Mouse (Mus musculus) hindbrain, embryonic 13.5 days (tissue): ENCODE data around the gene Fv1. TPM values are rescaled to one million over a fixed set of nuclear protein-coding genes. Genes with fewer than 3 reads are reported as not detected.

Experiments
- ATAC-seq: fragments of 200-750 bp; cut with Nextera tagmentation; 2 replicates; pipeline ENCODE4 v1.8.0; 2017; ENCODE audit warnings: moderate TSS enrichment; ENCODE audit not compliant: low FRiP score
- H3K27ac ChIP-seq: fragments of 300-500 bp; sonication (generic); 2 replicates; pipeline ENCODE4 v1.5.1; 2015; ENCODE audit warnings: inconsistent platforms, mild to moderate bottlenecking, moderate library complexity
- H3K27me3 ChIP-seq: fragments of 300-500 bp; sonication (generic); 2 replicates; pipeline ENCODE4 v1.6.1; 2015; ENCODE audit warnings: mild to moderate bottlenecking, inconsistent platforms
- H3K36me3 ChIP-seq: fragments of 300-500 bp; sonication (generic); 2 replicates; pipeline ENCODE4 v1.6.1; 2015; ENCODE audit warnings: mild to moderate bottlenecking, inconsistent platforms
- H3K4me1 ChIP-seq: fragments of 300-500 bp; sonication (generic); replicated peaks from 2 replicates; pipeline ENCODE4 v1.6.1; 2015; ENCODE audit warnings: inconsistent platforms
- H3K4me2 ChIP-seq: fragments of 300-500 bp; sonication (generic); 2 replicates; pipeline ENCODE4 v1.6.1; 2015; ENCODE audit warnings: inconsistent platforms, mild to moderate bottlenecking, moderate library complexity
- H3K4me3 ChIP-seq: fragments of 300-500 bp; sonication (generic); 2 replicates; pipeline ENCODE4 v1.5.1; 2015; ENCODE audit warnings: mild to moderate bottlenecking, inconsistent platforms
- H3K9ac ChIP-seq: fragments of 300-500 bp; sonication (generic); 2 replicates; pipeline ENCODE4 v1.6.1; 2015; ENCODE audit warnings: mild to moderate bottlenecking, inconsistent platforms
- H3K9me3 ChIP-seq: fragments of 300-500 bp; sonication (generic); 2 replicates; pipeline ENCODE4 v1.6.1; 2016; ENCODE audit warnings: inconsistent platforms
- WGBS: fragments of 180-500 bp; shearing (Covaris S2); methylation state at CpG from one replicate; pipeline ENCODE4 v1.1.7; 2015; 5-methylcytosine and 5-hydroxymethylcytosine counted together
- polyA plus RNA-seq: library from polyadenylated mRNA; unstranded; fragments of >200 nt; fragmentation: Nextera tagmentation; extraction: Ambion mirVana; gene quantifications from 2 replicates; pipeline ENCODE4 v1.2.1, GENCODE M21; 2015

Gene Fv1
- polyA plus RNA-seq, 1 experiment from 2014 or later = 10.9 TPM

DNA sequence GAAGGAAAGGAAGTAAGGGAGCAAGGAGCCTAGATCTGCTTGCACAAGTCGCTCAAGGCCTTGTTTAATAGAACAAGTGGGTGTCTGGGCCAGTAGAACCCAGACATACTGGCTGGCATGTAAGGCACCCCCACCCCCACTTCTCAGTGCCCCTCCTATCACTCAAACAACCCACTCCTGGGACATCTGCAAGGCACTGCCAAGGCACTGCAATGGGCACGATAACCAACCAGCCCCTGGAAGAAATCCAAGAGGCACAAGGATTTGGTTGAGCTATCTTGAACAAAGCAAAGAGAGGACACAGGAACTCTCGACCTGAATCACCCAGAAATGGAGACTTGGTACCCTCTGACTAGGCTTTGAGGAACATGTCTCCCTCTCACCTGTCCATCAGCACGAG is 19.5 kb downstream of the Fv1 start:
- Histone ChIP-seq H3K36me3 (peaks cover 91% of the 10 kb centered on the region), H3K4me2 (no peak overlapping the region), H3K4me3 (no peak overlapping the region), H3K27ac (no peak overlapping the region), H3K4me1 (no peaks in the 10 kb centered on the region), H3K9ac (no peak overlapping the region), H3K9me3 (no peaks in the 10 kb centered on the region), H3K27me3 (no peaks in the 10 kb centered on the region)
- no peak for ATAC-seq
- WGBS = 96% methylated on average over 4 of the region's 4 CpGs

GRCm38 (mm10) chr4:147890341-147890740 is 21.6 kb downstream of the Fv1 start:
- Histone ChIP-seq H3K4me1 (no peaks in the 10 kb centered on the region), H3K27me3 (no peaks in the 10 kb centered on the region), H3K4me2 (no peak overlapping the region), H3K9ac (no peak overlapping the region), H3K36me3 (peaks cover 91% of the 10 kb centered on the region), H3K4me3 (no peak overlapping the region), H3K27ac (no peak overlapping the region), H3K9me3 (no peaks in the 10 kb centered on the region)
- ATAC-seq = no peak
- WGBS = 94% methylated on average over 6 of the region's 6 CpGs

GRCm38 (mm10) chr4:147895815-147896330 is 27.1 kb downstream of the Fv1 start:
- H3K9me3 ChIP-seq = no peaks in the 10 kb centered on the region
- 0 out of 2 replicates have a peak, but pooled peaks cover 2% of the 10 kb centered on the region for H3K4me1 ChIP-seq
- no peaks in the 10 kb centered on the region for H3K27me3 ChIP-seq
- WGBS = 95% methylated on average over 4 of the region's 4 CpGs
- H3K4me3 ChIP-seq = no peak overlapping the region
- no peak overlapping the region for H3K27ac ChIP-seq
- ATAC-seq = no peak
- no peak overlapping the region for H3K4me2 ChIP-seq
- H3K9ac ChIP-seq = no peak overlapping the region
- peaks cover 95% of the 10 kb centered on the region for H3K36me3 ChIP-seq

DNA sequence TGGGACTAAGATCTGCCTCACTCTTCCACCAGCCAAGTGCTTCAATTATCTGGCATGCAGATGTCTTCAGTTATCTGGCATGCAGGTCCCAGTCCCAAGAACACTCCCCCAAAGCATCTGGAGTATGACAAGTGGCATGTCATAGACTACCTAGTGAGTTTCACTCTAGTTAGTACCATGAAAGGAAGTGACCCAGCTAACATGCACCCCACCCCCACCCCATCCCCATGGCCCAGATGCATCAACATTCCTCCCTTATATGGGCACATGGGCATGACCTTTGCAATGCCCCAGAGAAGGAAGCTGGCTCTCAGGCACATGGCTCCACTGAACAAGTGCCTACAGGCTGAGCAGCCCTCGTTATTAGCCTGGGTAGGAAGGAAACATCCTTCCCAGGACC is 27.6 kb downstream of the Fv1 start:
- Histone ChIP-seq H3K4me1 (0 out of 2 replicates have a peak, but pooled peaks cover 3% of the 10 kb centered on the region), H3K9me3 (no peaks in the 10 kb centered on the region), H3K9ac (no peak overlapping the region), H3K36me3 (peaks cover 92% of the 10 kb centered on the region), H3K4me3 (no peak overlapping the region), H3K27ac (no peak overlapping the region), H3K4me2 (no peak overlapping the region), H3K27me3 (no peaks in the 10 kb centered on the region)
- ATAC-seq = no peak
- 79% methylated on average over 1 of the region's 1 CpGs for WGBS

GRCm38 (mm10) chr4:147897348-147897747 is 28.6 kb downstream of the Fv1 start:
- H3K36me3 ChIP-seq = peaks cover 89% of the 10 kb centered on the region
- H3K27me3 ChIP-seq = no peaks in the 10 kb centered on the region
- 0 out of 2 replicates have a peak, but pooled peaks cover 3% of the 10 kb centered on the region for H3K4me1 ChIP-seq
- WGBS = 96% methylated on average over 3 of the region's 3 CpGs
- no peak overlapping the region for H3K4me3 ChIP-seq
- H3K4me2 ChIP-seq = no peak overlapping the region
- H3K9ac ChIP-seq = no peak overlapping the region
- no peaks in the 10 kb centered on the region for H3K9me3 ChIP-seq
- no peak overlapping the region for H3K27ac ChIP-seq
- no peak for ATAC-seq

DNA sequence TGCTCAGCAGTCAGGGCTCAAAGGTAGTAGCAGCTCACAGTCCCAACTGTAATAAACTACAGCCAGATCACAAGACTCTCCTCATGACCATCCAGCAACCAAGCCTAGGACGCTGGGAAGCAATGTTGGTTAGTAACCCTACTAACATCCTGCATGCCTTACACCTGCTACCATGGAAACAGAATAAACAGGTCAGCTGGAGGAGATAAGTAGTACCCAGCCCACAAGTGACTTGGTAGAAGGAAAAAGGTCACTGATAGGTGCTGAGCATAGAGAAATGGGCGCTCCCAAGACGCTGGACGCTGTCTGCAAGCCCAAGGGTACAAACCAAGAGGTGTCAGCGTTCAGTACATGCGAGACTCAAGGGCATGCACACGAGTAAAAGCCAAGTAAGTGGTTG is 31.7 kb downstream of the Fv1 start:
- Histone ChIP-seq H3K9me3 (no peaks in the 10 kb centered on the region), H3K4me1 (peaks cover 20% of the 10 kb centered on the region), H3K27me3 (no peaks in the 10 kb centered on the region), H3K4me3 (no peak overlapping the region), H3K9ac (no peak overlapping the region), H3K4me2 (no peak overlapping the region), H3K27ac (no peak overlapping the region), H3K36me3 (peaks cover 72% of the 10 kb centered on the region)
- 87% methylated on average over 7 of the region's 7 CpGs for WGBS
- ATAC-seq = no peak

GRCm38 (mm10) chr4:147902906-147903500 is 34.2 kb downstream of the Fv1 start:
- Histone ChIP-seq H3K27ac (no peak overlapping the region), H3K4me1 (peaks cover 20% of the 10 kb centered on the region), H3K36me3 (peaks cover 47% of the 10 kb centered on the region), H3K9ac (no peak overlapping the region), H3K4me3 (peak overlapping the region; percentile 84; the same call in 1 of the 2 replicates), H3K9me3 (no peaks in the 10 kb centered on the region), H3K4me2 (no peak overlapping the region; the same call in 1 of the 2 replicates), H3K27me3 (no peaks in the 10 kb centered on the region)
- no peak for ATAC-seq
- WGBS = 91% methylated on average over 12 of the region's 12 CpGs

- Histone ChIP-seq H3K4me2 (peak overlapping the region; percentile 76), H3K4me3 (peak overlapping the region; percentile 84), H3K27me3 (no peaks in the 10 kb centered on the region), H3K9me3 (no peaks in the 10 kb centered on the region), H3K27ac (no peak overlapping the region), H3K36me3 (peaks cover 41% of the 10 kb centered on the region), H3K4me1 (peaks cover 20% of the 10 kb centered on the region), H3K9ac (peak overlapping the region; percentile 88)
- ATAC-seq = no peak
- 86% methylated on average over 3 of the region's 3 CpGs for WGBS
Observed at GRCm38 (mm10) chr4:147903601-147904000, 34.8 kb downstream of the Fv1 start.

- Histone ChIP-seq H3K4me2 (peak within 1 kb of the TSS; percentile 76), H3K4me1 (peaks cover 20% of the 10 kb centered on the region)
- WGBS = under 1% methylated on average over 59 of the region's 59 CpGs
Observed at GRCm38 (mm10) chr4:147904313-147905089, 35.7 kb downstream of the Fv1 start, which contains the start of gene Mfn2. Mfn2 (minus strand) TSS chr4:147904704.

DNA sequence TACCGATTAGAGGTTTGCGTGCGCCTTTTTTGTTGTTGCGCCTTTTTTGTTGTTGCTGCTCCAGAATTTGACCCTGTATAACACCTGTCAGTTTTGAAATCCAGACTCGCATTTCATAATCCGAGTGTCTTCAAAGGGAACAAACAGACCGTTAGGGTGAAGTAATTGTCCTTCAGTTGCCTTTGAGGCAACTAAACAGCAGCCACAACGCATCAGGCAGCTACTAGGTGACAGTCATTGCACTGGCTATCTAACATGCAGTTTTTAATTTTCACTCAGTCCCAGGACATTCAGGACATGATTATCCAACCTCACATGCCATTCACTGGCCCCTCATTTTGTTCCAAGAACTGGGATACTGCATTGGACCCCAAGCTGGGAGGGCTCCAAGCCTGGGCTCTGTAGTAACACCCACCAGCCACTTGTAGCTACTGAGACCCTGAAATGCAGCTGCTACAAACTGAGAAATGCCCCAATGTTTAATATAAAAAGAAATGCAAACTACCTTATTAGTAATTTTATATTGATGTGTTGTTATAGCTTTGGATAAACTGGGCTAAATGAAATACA is 36.4 kb downstream of the Fv1 start:
- Histone ChIP-seq H3K9ac (peak overlapping the region; percentile 60), H3K27ac (peak overlapping the region; percentile 14; the same call in 1 of the 2 replicates)
- under 1% methylated on average over 8 of the region's 8 CpGs for WGBS

More at GRCm38 (mm10) chr4:147904313-147905089, 35.7 kb downstream of the Fv1 start, which contains the start of gene Mfn2:
- Histone ChIP-seq H3K36me3 (peaks cover 32% of the 10 kb centered on the region), H3K27ac (peak within 1 kb of the TSS; percentile 91), H3K9ac (peak within 1 kb of the TSS; percentile 88), H3K27me3 (no peaks in the 10 kb centered on the region), H3K9me3 (no peaks in the 10 kb centered on the region), H3K4me3 (peak within 1 kb of the TSS; percentile 84)
- peak; percentile 94 for ATAC-seq

DNA sequence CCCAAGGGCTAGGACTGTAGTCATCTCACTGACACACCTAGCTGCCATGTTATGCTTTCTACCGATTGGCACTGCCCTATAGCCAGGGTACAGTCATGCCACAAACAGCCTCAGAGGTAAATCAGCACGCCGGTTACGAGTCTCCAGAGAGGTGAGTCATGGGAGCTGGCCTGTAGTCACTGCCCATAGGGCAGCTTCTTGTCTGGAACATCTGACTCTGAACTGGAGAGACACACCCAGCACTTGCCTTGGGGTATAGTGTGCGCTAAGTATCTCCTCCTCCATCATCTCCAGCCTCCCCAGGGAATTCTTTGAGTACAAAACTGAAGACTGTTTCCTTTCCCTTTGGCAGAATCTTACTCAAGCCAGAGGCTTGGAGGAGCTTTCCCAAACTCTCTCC is 37.5 kb downstream of the Fv1 start:
- H3K27me3 ChIP-seq = no peaks in the 10 kb centered on the region
- no peaks in the 10 kb centered on the region for H3K9me3 ChIP-seq
- no peak overlapping the region for H3K9ac ChIP-seq
- H3K4me1 ChIP-seq = peaks cover 17% of the 10 kb centered on the region
- no peak overlapping the region for H3K27ac ChIP-seq
- no peak overlapping the region for H3K4me3 ChIP-seq
- 80% methylated on average over 5 of the region's 5 CpGs for WGBS
- no peak for ATAC-seq
- H3K4me2 ChIP-seq = no peak overlapping the region
- H3K36me3 ChIP-seq = peaks cover 16% of the 10 kb centered on the region

More for the DNA sequence above, 36.4 kb downstream of the Fv1 start:
- peak overlapping the region; percentile 59 for H3K4me2 ChIP-seq
- no peaks in the 10 kb centered on the region for H3K9me3 ChIP-seq
- H3K27me3 ChIP-seq = no peaks in the 10 kb centered on the region
- peaks cover 20% of the 10 kb centered on the region for H3K4me1 ChIP-seq
- H3K36me3 ChIP-seq = peaks cover 25% of the 10 kb centered on the region
- ATAC-seq = peak; percentile 33
- peak overlapping the region; percentile 84 for H3K4me3 ChIP-seq

DNA sequence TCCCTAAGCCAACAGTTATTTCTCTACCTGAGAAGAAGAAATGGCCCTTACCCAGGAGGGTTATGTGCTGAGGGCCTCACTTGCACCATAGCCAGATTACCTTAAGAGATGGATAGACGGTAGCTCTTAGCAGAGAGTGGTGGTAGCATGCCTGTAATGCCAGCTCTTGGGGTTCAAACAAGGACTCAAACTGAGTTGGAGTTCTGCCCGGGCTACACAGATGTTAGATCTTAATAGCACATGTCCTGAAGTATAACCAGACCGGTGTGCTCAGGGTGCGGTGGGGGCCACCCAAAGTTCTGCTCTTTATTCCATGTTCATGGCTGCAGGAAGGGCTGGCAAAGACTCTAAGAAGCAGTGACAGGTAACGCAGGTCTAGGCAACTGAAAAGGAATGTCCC is 40.7 kb downstream of the Fv1 start:
- Histone ChIP-seq H3K9ac (no peak overlapping the region), H3K9me3 (no peaks in the 10 kb centered on the region), H3K4me2 (no peak overlapping the region), H3K4me1 (peaks cover 4% of the 10 kb centered on the region), H3K4me3 (no peak overlapping the region), H3K27ac (no peak overlapping the region), H3K27me3 (no peaks in the 10 kb centered on the region), H3K36me3 (0 out of 2 replicates have a peak, but pooled peaks cover 5% of the 10 kb centered on the region)
- WGBS = 95% methylated on average over 5 of the region's 5 CpGs
- no peak for ATAC-seq
